Mouse (Mus musculus): Measurements from ENCODE around the gene Map4k2. TPM values are rescaled to one million over a fixed set of nuclear protein-coding genes. Genes with fewer than 3 reads are reported as not detected.

Gene Map4k2
- polyA plus RNA-seq, 3 experiments from 2014 or later, result 68.4 to 105 (median 88.5) TPM

DNA sequence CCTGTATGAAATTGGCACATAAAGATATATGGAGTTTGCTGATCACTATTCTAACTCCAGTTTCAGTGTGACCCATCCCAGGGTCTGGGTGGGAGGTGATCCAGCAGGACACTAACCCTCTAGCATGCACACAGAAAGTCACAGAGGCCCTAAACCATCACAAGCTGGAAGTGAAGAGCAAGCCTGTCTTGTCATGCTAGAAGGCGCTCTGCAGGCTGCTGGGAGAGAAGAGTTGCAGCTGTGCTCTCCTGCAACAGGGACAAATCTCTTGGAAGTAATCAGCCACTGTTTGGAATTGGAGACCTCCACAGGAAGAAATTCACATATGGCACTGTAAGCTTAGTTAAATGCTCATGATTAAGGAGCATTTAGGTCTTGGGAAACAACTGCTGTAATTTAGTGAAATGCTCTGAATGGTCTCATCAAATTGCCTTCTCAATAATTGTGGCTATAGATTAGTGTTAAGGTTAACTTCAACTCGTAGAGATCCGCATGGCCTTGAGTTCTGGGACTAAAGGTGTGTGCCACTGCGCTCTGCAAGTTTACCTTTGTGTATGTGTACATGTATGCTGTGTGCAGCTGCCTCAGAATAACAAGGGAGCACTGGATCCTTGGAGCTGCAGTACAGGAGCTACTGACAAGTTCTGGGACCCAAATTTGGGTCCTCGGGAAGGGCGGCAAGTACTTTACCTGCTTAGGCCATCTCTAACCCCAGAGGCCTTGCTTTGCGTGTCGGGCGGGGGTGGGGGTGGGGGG, 39.7 kb downstream of the Map4k2 start:
- ATAC-seq, result no peak

DNA sequence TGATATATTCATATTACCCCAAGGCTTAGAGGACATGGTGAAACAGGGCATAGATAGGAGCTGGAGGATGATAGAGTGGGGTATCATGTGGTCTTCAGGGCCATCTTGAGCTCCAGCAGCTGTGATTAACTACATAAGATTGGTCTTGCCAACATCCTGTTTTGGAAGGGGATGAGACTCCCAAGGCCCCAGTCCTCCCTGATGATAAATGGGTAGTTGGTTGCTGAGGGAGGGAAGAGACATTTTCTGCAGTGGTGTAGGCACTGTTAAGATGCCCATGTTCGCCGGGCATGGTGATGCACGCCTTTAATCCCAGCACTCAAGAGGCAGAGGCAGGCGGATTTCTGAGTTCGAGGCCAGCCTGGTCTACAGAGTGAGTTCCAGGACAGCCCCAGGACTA, 40.3 kb downstream of the Map4k2 start:
- no peak for ATAC-seq

DNA sequence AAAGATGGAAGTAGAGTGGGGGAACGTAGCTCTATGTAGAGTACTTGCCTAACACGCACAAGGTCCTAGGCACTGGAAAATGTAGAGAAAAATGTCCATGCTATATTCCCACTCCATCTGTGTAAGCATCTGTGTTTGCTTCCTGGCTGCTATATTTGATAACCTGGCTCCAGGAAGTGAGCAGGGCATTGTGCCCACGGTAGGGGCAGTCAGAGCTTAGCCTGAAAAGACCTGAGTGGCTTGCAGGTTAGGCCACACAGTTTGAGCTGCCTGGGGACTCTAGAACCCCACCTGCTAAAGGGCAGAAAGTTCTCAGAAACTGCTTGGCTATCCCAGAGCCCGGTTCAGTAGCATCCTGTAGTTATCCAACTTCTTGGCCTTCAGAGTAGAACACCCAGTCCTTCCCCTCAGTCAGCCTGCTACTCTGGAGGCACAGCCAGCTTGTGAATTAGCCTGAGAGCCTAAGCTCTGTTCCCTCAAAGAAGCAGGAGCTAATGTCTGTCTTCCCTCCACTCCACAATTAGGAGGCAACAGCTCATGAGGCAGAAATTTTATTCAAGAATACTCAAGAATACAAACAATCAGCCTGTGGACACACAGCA, 41.5 kb downstream of the Map4k2 start:
- no peak for ATAC-seq

DNA sequence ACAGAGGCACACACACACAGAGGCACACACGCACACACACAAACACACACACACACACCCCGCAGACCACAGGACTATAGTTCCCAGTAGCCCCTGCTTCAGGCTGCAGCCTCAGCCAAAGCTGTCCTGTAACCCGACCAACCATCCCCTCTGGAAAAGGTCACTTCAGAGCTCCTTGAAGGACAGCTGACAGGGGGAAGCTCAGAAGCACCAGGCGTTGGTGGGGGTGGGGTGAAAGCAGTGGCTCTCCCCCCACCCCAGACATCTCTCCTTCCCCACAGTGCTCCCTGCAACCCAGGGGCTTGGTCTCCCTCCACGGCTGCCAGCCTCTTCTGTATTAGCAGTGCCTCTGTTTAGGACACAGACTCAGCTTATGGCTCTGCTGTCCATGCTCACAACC, 42.5 kb downstream of the Map4k2 start:
- no peak for ATAC-seq

DNA sequence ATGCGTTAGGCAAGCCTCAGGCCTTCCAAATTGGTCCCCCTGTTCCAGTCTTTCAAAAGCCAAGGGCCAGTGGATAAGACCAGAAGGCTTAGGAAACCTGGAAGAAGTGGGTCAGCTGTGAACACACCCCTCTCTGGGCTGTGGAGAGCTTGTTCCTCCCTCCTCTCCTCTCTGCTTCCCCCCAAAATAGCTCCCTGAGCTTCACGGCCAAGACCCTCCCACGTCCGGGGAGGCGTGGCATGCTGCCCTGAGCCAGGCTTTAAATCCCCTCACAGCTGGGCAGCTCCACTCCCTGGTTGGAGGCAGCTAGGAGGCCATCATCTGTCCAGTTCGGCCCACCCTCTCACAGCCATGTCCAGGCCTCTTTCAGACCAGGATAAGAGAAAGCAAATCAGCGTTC, 43.2 kb downstream of the Map4k2 start, which contains the start of gene Pygm:
TSS of gene Pygm (plus strand) at position 272 of the 400 bp plus-strand sequence.
- ATAC-seq, result no peak

DNA sequence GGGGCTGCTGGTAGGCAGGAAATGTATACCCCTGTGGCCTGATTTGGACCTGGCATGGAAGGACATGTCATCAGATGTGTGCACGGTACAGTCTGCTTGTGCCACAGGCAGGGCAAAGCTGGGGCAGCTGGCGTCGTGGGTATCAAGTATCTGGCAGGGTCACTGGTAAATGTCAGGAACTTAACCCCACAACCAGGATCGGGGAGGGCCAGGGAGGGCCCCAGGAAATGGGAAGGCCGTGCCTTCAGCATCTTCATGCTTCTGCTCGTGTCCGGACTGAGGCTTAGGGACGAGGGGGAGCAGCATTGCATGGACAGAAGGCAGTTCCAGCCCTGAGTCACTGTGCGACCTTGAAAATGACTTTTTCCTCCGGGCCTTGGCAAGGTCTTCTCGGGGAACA, 44.0 kb downstream of the Map4k2 start:
- ATAC-seq, result no peak

DNA sequence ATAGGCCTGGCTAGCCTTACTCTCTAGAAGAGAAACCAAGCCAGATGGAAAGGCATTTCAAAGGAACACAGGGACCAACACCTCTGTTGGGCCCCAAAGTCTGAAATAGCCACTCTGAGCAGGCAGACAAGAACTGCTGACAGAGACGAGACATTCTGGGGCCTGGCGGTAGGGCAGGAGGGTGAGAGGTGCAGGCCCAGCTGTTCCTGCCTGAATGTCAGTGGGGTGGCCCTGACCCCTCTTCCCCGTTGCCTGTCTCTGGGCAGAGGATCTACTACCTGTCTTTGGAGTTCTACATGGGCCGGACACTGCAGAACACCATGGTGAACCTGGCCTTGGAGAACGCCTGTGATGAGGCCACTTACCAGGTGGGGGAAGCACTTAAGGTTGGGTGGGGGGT, 44.5 kb downstream of the Map4k2 start:
- ATAC-seq, result no peak

DNA sequence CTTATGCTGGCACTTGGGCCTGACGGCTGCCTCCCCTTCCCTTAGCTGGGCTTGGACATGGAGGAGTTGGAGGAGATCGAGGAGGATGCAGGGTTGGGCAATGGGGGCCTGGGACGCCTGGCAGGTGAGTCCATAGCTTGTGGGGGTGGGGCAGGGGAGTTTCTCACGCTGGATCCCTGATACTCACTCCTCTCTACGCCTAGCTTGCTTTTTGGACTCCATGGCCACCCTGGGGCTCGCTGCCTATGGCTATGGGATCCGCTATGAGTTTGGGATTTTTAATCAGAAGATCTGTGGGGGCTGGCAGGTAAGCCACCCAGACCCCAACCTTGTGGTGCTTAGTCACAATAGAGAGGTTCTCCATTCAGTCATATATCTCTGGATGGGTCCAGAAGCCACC, 44.9 kb downstream of the Map4k2 start:
- ATAC-seq, result no peak

DNA sequence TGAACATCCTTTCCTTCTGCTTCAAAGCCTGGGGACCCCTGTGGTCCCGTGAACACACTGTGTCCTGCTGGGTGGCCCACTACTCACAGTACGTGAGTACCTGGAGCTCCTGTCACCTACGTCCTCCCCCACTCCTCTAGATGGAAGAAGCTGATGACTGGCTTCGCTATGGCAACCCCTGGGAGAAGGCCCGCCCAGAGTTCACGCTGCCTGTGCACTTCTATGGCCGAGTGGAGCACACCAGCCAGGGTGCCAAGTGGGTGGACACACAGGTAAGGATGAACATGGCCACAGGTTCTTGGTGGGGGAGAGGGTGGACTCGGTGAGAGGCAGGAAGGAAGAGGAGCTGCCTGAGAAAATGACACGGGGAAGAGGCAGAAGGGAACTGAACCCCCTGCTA, 45.3 kb downstream of the Map4k2 start:
- no peak for ATAC-seq

DNA sequence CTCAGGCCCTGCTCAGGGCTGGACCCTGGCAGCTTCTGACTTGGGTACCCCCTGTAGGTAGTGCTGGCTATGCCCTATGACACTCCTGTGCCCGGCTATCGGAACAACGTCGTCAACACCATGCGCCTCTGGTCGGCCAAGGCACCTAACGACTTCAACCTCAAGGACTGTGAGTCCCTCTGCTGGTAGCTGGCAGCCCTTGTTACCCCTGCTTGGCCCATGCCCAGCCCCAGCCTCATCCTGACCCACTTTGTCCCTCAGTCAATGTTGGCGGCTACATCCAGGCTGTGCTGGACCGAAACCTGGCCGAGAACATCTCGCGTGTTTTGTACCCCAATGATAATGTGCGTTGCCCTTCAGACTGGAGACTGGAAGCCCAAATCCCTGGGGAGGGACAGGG, 47.1 kb downstream of the Map4k2 start:
- no peak for ATAC-seq

DNA sequence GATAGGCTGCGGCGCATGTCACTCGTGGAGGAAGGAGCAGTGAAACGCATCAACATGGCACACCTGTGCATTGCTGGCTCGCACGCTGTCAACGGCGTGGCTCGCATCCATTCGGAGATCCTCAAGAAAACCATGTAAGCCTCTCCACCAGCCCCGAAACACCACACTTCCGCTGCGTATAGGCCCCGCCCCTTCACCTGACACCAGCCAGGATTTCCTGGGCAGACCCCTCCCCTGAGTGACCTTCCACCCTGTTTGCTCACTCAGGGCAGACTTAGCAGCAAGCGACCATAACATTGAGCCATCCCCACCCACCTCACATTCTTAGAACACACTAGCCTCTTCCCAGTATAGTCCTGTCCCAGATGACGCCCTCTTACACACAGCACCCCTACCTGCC, 48.9 kb downstream of the Map4k2 start:
- ATAC-seq, result peak; percentile 76

DNA sequence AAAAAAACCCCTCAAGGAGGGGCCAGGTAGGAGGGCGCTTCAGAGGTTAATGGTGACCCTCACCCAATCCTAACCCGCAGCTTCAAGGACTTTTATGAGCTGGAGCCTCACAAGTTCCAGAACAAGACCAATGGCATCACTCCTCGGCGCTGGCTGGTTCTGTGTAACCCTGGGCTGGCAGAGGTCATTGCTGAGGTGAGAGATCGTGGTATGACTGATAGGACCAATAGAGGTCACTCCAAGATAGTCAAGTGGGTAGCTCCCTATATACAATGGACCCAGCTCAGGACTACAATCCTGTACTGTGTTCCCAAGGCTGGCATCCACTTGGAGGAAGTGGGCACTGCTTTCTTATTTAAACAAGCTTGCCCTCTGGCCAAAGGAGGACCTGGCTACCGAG, 49.3 kb downstream of the Map4k2 start:
- ATAC-seq, result no peak

DNA sequence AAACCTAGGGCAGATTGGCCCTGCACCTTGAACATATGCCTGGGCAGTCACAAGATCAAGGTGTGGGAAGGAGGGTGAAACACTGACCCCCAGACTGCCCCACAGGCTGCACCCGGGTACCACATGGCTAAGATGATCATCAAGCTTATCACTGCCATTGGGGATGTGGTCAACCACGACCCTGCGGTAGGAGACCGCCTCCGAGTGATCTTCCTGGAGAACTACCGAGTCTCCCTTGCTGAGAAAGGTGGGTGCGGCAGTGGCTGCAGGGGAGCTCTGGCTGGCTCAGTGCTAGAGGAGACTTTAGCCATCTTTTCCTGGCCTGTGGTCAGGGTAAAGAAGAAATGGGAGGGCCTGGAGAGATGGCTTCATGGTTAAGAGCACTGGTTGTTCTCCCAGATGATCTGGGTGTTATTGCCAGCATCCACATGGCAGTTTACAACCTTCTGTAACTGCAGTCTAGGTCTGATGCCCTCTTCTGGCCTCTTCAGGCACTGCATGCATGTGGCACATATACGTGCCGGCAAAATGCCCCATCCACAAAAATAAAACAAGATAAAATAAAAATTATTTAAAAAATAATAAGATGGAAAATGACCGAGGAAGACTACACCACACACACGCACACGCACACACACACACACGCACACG, 51.9 kb downstream of the Map4k2 start:
- no peak for ATAC-seq

DNA sequence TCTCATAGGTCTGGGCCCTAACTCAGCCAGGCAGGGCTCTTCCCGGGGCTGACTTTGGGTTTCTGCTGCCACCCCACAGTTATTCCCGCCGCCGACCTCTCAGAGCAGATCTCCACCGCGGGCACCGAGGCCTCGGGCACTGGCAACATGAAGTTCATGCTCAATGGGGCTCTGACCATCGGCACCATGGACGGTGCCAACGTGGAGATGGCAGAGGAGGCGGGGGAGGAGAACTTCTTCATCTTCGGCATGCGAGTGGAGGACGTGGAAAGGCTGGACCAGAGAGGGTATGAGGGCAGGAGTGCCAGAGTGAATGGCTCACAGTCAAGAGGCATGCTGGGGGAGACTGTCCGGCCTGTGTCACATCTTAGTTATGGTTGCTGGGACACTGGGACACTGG, 52.7 kb downstream of the Map4k2 start:
- no peak for ATAC-seq

DNA sequence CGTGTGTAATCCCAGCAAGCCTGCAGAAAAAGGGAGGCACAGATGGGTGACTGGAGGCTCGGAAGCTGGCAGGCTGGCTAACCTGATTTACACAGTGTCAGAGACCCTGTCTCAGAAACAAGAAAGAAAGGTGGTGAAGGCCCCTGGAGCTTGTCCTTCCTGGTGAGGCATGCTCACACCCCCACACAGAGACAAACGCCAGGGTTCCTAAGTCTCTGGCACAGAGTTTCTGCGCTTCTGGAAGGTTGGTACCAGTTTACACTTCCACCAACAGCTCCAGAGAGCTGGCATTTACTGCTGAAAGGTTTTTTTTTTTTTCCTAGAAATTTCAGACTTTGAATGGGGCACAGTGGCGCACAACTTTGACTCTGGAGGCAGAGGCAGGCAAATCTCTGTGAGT, 55.3 kb downstream of the Map4k2 start:
- ATAC-seq, result no peak

DNA sequence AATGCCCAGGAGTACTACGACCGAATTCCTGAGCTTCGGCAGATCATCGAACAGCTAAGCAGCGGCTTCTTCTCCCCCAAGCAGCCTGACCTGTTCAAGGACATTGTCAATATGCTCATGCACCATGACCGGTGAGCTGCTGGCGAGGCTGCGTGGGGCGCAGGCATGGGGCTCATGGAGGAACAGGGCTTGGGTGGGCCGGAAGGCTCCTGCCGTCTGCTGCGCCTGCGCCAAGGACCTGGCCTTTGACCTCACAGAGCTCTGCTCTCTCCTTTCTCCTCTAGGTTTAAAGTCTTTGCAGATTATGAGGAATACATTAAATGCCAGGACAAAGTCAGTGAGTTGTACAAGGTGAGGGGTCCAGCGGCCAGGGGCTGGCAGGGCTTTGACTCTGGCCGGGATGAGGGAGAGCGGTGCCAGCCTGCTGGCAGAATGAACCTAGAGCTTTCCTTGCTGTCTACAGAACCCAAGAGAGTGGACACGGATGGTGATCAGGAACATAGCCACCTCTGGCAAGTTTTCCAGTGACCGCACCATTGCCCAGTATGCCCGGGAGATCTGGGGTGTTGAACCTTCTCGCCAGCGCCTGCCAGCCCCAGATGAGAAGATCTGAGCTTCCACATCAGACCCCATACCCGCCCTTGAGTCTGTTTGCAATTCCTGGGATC, 56.8 kb downstream of the Map4k2 start:
- ATAC-seq, result no peak

DNA sequence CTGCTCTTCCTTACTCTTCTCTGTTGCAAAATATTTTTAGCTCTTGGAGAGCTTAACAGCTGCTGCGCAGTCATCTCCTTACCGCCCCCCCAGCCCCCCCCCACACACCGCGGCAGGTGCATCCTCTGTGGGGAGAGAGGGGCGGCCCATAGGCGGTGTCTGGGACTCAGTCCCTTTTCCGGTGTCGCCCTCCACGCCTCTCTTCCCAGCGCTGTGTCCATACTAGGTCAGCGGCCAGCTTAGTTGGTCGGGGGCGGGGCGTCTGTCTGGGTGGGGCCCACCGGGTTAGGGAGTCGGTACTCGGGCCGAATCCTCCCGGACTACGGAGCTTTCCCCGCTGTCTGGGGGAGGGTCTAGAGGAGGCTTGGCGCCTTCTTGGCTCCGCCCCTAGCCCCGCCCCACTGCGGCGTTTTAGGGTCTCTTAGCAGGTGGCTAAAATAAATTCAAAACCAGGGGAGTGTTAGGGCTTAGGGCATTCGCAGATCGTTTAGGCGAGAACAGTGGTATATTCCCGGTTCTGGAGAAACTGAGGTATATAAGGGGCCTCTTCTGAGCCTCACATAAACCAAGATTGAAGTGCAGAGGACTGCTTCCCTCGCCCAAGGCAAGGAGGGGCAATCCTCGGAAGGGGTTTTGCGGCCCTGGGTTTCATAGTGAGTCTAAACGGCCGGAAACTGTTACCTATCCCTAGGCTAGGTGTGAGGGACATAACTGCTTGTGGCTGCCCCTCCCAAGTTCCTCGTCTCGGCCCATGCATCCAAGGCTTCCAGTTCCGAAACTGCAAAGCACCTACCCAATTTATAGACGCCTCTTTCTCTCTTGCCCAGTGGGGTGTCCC, 57.7 kb downstream of the Map4k2 start:
- peak; percentile 23 for ATAC-seq

DNA sequence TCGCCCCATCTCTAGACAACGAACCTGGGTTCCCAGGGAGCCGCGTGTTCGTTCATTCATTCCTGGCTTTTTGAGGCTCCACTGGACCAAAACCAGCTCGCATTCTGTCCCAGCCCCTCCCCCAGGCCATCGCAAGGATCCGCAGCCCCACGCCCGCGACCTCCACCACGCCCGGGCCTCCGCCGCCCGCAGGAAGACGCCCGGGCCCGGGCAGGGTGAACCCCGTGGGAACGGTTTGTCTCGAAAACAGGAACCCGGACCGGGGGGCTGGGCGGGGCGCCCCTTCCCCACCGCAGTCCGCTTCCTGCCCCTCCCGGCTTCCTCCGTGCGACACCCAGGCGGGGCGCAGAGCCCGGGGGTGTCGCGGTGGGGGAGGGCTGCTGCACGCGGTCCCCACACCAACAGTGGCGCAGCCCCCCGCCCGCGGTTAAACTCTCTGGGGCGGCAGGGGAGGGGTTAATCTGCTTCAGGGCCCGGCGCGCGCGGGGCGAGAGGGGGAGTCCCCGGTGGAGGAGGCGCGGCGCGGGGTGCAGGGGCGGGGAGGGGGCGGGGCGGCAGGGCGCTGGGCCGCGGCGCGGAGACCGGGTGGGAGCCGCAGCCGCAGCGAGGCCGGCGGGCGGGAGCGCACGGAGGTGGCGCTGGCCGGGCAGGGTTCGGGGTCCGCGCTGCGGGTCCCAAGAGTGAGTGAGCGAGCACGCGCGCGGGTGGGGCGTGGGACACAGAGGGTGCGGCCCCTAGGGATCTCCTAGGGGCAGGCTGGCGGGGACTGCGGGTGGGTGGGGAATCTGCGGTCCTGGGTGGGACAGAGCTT, 58.6 kb downstream of the Map4k2 start, which contains the start of gene Rasgrp2:
TSS of gene Rasgrp2 (plus strand) at position 56 of the 811 bp plus-strand sequence.
- ATAC-seq, result peak; percentile 67

DNA sequence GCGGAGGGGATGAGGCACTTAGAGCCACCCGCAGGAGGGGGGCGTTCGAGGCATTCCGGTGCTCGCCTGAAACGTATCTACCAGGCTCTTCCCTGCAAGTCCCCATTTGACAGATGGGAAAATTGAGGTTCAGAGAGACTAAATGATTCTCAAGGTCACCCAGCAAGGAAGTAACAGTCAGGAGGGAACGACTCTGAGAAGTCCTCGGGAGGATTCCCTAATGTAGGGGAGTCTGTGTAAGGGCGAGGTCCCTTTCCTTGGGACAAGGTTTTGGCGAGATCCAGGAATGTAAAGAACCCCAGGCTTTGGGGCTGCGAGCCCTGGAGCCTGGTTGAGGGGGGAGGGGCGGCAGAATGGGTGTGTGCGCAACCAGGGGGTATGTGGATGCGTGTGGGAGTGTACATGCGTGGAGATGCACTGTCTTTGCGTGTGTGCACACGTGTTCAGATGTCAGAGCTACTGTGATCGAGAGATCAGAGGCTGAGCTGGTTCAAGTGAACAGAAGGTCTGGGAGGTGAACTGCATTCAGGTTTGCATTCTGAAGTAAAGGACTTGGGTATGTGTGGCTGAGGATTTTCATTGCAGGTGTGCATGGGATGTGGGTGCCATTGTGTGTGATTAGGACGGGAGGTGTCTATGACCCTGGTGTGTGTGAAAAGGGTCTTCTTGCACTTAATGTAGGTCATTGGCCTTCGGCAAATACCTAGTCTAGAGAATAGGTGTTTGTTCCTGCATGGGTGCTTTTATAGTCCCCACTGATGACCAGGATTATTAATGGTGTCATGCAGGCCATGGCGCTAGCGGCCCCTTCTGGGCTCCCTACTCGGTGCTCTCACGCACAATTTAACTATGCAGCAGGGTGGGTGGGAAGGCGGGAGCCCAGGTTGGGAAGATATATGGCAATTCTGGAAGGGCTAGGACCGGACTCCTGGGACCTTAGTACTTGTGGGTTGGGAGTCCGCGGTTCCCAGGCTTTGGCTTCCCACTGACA, 59.5 kb downstream of the Map4k2 start:
- ATAC-seq, result peak; percentile 36

DNA sequence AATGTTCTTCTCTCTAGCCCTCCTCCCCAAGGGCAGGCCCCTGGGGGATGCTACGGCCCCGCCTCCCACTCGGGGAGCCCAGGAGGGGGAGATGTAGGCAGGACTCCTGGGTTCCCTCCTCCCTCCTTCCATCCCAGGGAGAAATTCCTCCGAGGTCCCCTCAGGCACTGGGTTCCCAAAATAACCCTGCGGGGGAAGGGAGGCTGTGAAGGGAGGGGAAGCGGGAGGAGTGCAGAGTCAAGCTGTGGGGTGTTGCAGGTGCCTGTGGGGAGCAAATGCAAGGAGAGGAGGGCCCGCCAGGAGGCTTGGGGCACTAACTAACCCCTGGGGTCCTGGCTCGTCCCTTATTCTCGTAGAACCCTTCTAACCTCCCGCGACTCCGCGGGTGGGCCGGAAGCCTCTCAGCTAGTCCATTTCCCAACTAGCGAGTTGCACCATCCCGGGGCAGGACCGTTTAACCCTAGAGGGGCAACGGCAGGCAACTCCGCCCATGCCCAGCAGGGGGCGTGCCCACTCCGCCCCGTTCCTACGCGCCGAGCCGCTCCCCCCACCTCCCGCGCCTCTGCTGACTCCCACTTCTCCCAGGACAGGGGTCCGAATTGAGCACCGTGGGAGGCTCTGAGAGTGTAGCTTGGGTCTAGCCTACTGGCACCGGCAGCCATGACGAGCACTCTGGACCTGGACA, 60.3 kb downstream of the Map4k2 start:
- peak; percentile 37 for ATAC-seq

Data from inflammation-experienced regulatory T-cells, adult 6 months (primary cell).